Mouse (Mus musculus): Measurements from ENCODE around the gene Snapc3.

GRCm38 (mm10) chr4:83390551-83390950, 27.0 kb upstream of the Snapc3 start:
- TF ChIP-seq CTCF (IDR thresholded peaks at IDR 0.05; ENCODE audit: insufficient read depth, low read depth, low read length) (no peak), POLR2A (IDR thresholded peaks at IDR 0.05; ENCODE audit: insufficient read depth, low read depth, low read length) (no peak)
